Mouse (Mus musculus) large intestine, adult 2 months (tissue): ENCODE measurements around the gene Tmem59l. TPM values are rescaled to one million over a fixed set of nuclear protein-coding genes. Genes with fewer than 3 reads are reported as not detected.

Experiments used
- DNase-seq: peaks from one replicate; pipeline ENCODE4 v3.0.0-alpha.2; 2012; ENCODE audit warnings: low read depth, low spot score
- WGBS: fragments of 180-500 bp; shearing (Covaris S2); methylation state at CpG from one replicate; pipeline ENCODE4 v1.1.7; 2018; 5-methylcytosine and 5-hydroxymethylcytosine counted together
- polyA plus RNA-seq: library from polyadenylated mRNA; depleted of rRNA; stranded (reverse); fragments of >200 nt; gene quantifications from 2 replicates; pipeline ENCODE4 v1.2.3, GENCODE M21; 2012

Gene Tmem59l
- polyA plus RNA-seq, 1 experiment = 2.4 TPM

GRCm38 (mm10) chr8:70492664-70493640, 5.8 kb upstream of the Tmem59l start, which contains the start of gene Crlf1:
Gene Crlf1 (plus strand): TSS chr8:70493158.
- no peak for DNase-seq
- 2% methylated on average over 83 of the region's 93 CpGs for WGBS

GRCm38 (mm10) chr8:70490880-70491495, 3.8 kb upstream of the Tmem59l start:
- WGBS = 10% methylated on average over 20 of the region's 20 CpGs
- DNase-seq = no peak

GRCm38 (mm10) chr8:70490061-70490879, 3.1 kb upstream of the Tmem59l start:
- 25% methylated on average over 10 of the region's 10 CpGs for WGBS
- DNase-seq = no peak

GRCm38 (mm10) chr8:70489576-70489975, 2.4 kb upstream of the Tmem59l start:
- 2% methylated on average over 41 of the region's 41 CpGs for WGBS

GRCm38 (mm10) chr8:70488931-70489470, 1.8 kb upstream of the Tmem59l start:
- DNase-seq = no peak
- WGBS = 3% methylated on average over 14 of the region's 14 CpGs

More at GRCm38 (mm10) chr8:70489576-70489975, 2.4 kb upstream of the Tmem59l start:
- no peak for DNase-seq

- no peak for DNase-seq
- WGBS = 7% methylated on average over 54 of the region's 55 CpGs
These were observed 1.0 kb upstream of the Tmem59l start for GRCm38 (mm10) chr8:70487993-70488796.

- 59% methylated on average over 7 of the region's 7 CpGs for WGBS
These were observed 922 bp downstream of the Tmem59l start for GRCm38 (mm10) chr8:70486191-70486681.

GRCm38 (mm10) chr8:70482943-70483342, 4.2 kb downstream of the Tmem59l start:
- no peak for DNase-seq
- 57% methylated on average over 2 of the region's 2 CpGs for WGBS

More at GRCm38 (mm10) chr8:70486191-70486681, 922 bp downstream of the Tmem59l start:
- no peak for DNase-seq

- no peak for DNase-seq
- WGBS = 64% methylated on average over 3 of the region's 3 CpGs
These were observed 5.2 kb downstream of the Tmem59l start for GRCm38 (mm10) chr8:70481908-70482307.

- WGBS = 4% methylated on average over 21 of the region's 21 CpGs
- DNase-seq = peak; percentile 57
These were observed 9.7 kb downstream of the Tmem59l start for GRCm38 (mm10) chr8:70477269-70477982.

GRCm38 (mm10) chr8:70476333-70477268, 10.6 kb downstream of the Tmem59l start, which contains the start of gene Klhl26:
Gene Klhl26 (minus strand): TSS chr8:70476968.
- DNase-seq = peak; percentile 97
- under 1% methylated on average over 52 of the region's 53 CpGs for WGBS

- no peak for DNase-seq
- WGBS = 93% methylated on average over 7 of the region's 7 CpGs
These were observed 15.3 kb downstream of the Tmem59l start for GRCm38 (mm10) chr8:70471856-70472255.

- WGBS = 73% methylated on average over 2 of the region's 2 CpGs
- no peak for DNase-seq
These were observed 17.2 kb downstream of the Tmem59l start for GRCm38 (mm10) chr8:70469938-70470337.

- DNase-seq = no peak
- WGBS = 45% methylated on average over 10 of the region's 10 CpGs
These were observed 17.8 kb downstream of the Tmem59l start for GRCm38 (mm10) chr8:70469295-70469916.

- WGBS = 83% methylated on average over 4 of the region's 4 CpGs
- DNase-seq = no peak
These were observed 18.4 kb downstream of the Tmem59l start for GRCm38 (mm10) chr8:70468733-70469132.

GRCm38 (mm10) chr8:70467907-70468306, 19.3 kb downstream of the Tmem59l start:
- 59% methylated on average over 1 of the region's 1 CpGs for WGBS
- DNase-seq = no peak
